Mouse (Mus musculus) olfactory bulb, adult 2 months (tissue): ENCODE results near the gene Morc1. TPM values are rescaled to one million over a fixed set of nuclear protein-coding genes. Genes with fewer than 3 reads are reported as not detected.

Source experiments
- H3K27ac ChIP-seq: fragments of 200-500 bp; 2 replicates; pipeline ENCODE4 v1.5.1; 2012; ENCODE audit warnings: low read depth, low read length; ENCODE audit not compliant: insufficient read depth
- H3K4me1 ChIP-seq: fragments of 200-500 bp; 2 replicates; pipeline ENCODE4 v1.6.1; 2012; ENCODE audit warnings: low read length; ENCODE audit not compliant: control insufficient read depth, insufficient read depth
- H3K4me3 ChIP-seq: fragments of 200-500 bp; 2 replicates; pipeline ENCODE4 v1.5.1; 2012; ENCODE audit warnings: mild to moderate bottlenecking, low read depth, low read length, moderate library complexity; ENCODE audit not compliant: insufficient read depth
- CTCF ChIP-seq: fragments of 200-500 bp; IDR thresholded peaks from 2 replicates; pipeline ENCODE4 v1.5.1; 2012; ENCODE audit warnings: low read depth, mild to moderate bottlenecking, low read length, moderate library complexity; ENCODE audit not compliant: insufficient read depth
- POLR2A ChIP-seq: fragments of 200-500 bp; IDR thresholded peaks from 2 replicates; pipeline ENCODE4 v1.6.1; 2012; ENCODE audit warnings: mild to moderate bottlenecking, low read depth, low read length, moderate library complexity; ENCODE audit not compliant: insufficient read depth
- WGBS: fragments of 180-500 bp; shearing (Covaris S2); methylation state at CpG from one replicate; pipeline ENCODE4 v1.1.7; 2018; 5-methylcytosine and 5-hydroxymethylcytosine counted together
- polyA plus RNA-seq: library from polyadenylated mRNA; stranded (reverse); fragments of >200 nt; gene quantifications from 2 replicates; pipeline ENCODE4 v1.2.4, GENCODE M21; 2012; ENCODE audit warnings: low replicate concordance; ENCODE audit not compliant: missing spikeins, insufficient read depth, insufficient read length

Morc1 gene
- polyA plus RNA-seq, 1 experiment: not detected

DNA sequence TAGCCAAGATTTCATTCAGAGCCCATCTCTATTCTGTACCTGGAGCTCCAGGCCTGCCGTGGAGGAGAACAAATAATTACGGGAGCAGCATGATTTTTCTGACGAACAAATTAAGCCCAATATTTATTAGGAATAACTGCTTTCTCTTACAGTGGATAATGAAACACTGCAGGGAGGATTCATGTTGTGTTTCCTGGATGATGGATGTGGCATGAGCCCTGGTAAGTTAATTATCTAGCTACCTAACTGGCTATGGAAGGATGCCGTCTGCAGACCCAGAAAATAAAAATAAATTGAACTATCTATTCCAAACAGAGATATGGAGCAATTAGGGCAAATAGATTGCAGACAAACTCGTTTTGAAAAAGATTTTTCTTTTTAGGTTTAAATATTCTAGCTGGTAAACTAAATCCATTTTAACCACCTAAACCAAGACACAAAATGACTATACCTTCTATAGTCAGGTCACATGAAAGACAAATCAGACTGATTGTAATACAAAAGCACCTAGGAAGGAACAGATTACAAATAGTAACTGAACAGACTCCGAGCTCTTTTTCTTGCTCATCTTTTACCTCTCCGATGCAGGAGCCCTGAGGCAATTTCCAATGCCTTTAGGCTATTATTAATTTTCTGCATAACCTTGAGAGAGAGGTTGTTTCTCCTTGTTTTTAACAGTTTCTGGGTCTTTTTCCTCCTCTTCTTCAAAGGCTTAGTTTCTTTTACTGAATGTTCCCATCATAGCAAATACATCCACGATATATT is 15.3 kb downstream of the Morc1 start:
- H3K27ac ChIP-seq: no peak overlapping the region
- H3K4me3 ChIP-seq: no peak overlapping the region
- 74% methylated on average over 8 of the region's 8 CpGs for WGBS
- TF ChIP-seq CTCF: no peak
- no peaks in the 10 kb centered on the region for H3K4me1 ChIP-seq

DNA sequence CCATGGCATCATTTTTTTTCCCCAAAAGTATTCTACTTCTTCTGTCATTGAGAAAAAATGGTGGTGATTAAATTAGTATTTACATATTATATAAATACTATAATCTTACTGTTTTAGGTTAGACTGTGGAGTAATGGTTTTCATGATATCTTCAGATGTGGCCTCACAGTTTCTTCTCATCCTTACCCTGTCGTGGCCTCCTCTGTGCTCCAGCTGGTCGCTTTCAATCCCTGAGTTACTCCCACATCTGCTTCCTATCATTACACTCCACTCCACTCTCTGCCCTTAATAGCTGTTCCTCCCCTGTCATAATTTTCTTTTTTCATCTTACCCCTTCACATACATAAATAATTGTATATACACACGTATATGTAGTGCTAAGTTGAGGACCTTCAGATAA is 22.2 kb downstream of the Morc1 start:
- Histone ChIP-seq H3K27ac (no peak overlapping the region), H3K4me3 (no peak overlapping the region), H3K4me1 (no peaks in the 10 kb centered on the region)
- TF ChIP-seq CTCF (no peak), POLR2A (no peak)
- WGBS: 85% methylated on average over 3 of the region's 3 CpGs

DNA sequence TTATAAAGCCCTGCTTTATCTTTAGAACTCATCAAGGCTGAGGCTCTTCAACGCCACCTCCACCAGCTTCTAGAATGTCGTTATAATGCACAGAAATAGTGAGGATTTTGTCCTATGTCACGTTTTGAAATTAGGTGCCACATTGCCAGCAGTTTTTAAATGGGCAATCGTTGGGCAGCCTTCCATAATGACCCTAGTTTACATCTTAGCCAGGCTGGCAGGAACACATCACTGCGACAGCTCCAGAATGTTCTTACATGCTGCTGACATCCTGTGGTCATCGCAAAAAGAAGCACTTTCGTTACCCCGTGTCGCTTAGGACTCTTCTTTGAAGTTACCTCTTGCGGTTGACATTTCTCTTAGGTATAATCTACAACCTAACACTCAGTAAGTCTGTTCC is 42.4 kb downstream of the Morc1 start:
- TF ChIP-seq POLR2A (no peak), CTCF (no peak)
- Histone ChIP-seq H3K27ac (no peak overlapping the region), H3K4me1 (no peaks in the 10 kb centered on the region), H3K4me3 (no peak overlapping the region)
- 83% methylated on average over 10 of the region's 10 CpGs for WGBS

DNA sequence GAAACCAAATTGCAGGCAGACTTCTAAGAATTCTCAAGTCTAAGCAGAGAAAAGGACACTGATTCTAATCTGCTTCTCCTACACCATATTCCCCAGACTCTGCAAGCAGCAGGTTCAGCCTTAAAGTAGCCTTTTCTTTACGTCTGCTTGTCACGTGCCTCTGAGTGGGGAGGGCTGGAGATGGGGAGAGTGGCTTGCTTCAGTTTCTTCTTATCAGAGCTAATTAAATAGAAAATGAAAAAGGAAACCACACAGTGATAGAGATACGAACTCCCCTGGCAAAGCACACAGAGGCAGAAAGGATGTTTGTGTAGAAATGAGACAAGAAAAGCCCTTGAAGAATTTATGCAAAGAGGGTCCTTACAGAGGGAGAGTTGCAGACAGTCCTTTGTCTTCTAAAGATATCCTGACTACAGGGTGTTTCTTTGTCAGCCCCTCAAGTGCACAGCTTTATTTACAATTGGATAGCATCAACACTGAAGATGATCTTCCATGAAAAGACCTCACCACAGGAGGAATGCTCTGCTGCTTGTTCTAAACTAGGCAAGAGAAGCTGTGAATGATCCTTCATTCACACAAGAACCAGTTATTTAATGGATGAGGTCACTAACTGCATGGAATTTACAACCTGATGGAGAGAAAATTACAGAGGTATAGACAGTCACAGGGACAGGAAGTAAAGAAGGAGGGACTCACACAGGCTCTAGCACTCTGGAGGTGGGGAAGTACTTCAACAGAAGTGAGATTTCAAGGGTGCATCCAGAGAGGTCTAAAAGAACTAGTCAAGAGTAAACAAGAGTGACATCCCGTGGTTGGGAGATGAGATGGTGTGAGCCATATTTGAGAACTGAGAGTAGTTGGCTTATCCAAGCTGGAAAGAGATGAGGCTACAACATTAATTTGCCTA is 44.1 kb downstream of the Morc1 start:
- Histone ChIP-seq H3K4me1 (no peaks in the 10 kb centered on the region), H3K4me3 (no peak overlapping the region), H3K27ac (no peak overlapping the region)
- WGBS: 40% methylated on average over 4 of the region's 4 CpGs
- TF ChIP-seq CTCF: no peak
- TF ChIP-seq POLR2A: no peak

DNA sequence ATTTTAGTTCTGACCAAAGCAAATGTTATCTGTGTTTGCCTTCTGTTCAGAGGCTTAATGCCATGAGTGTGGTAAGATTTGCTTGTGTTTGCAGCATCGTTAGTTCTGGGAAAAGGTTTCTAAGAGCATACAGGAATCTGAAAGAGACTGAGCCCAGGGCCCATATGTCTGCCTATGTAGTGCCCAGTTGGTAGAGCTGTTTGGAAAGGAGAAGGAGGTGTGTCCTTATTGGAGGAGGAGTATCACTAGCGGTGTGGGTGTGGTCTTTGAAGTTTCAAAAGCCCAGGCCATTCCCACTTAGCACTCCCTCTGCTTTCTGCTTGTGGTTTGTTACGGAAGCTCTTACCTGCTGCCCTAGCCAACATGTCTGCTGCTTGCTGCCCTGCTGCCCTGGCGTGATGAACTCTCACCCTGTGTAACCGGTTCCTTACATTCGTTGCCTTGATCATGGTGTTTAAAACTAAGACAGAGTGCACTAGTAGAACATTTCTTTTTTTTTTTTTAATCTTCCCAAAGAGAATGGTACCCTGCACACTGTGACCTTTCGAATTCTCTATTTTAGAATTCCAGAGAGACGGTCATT is 48.3 kb downstream of the Morc1 start:
- Histone ChIP-seq H3K4me1 (no peaks in the 10 kb centered on the region), H3K4me3 (no peak overlapping the region), H3K27ac (no peak overlapping the region)
- WGBS: 84% methylated on average over 8 of the region's 8 CpGs
- TF ChIP-seq POLR2A: no peak

DNA sequence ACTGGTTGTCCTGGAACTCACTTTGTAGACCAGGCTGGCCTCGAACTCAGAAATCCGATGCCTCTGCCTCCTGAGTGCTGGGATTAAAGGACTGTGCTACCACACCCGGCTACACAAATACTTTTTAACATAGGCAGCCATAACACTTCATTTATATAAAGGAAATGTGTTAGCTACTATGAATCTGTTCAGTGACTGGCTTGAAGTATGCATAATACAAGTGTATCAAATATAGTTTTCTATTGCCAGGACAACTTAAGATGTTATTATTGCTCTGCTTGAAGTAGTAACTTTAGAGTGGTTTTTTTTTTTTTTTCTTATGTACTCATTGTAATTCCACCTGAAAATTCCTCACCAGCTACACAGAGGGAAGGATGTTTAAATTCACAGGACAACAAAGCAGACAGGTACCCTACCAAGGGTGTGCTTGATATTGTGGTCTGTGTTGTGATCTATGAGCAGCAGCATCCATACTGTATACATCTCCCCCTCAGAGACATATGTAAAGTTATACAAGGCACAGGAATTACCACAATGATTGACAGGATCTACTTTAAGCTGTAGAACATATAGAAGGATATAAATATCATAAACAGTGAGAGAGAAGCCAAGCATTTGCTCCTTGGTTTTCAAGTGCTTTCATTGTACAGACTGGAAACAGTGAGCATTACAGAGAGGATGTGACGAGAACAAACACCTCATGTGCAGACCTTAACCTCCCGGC is 85.9 kb downstream of the Morc1 start:
- no peaks in the 10 kb centered on the region for H3K4me1 ChIP-seq
- 89% methylated on average over 5 of the region's 5 CpGs for WGBS
- H3K27ac ChIP-seq: no peak overlapping the region
- no peak overlapping the region for H3K4me3 ChIP-seq
- no peak for TF ChIP-seq CTCF
- no peak for TF ChIP-seq POLR2A

DNA sequence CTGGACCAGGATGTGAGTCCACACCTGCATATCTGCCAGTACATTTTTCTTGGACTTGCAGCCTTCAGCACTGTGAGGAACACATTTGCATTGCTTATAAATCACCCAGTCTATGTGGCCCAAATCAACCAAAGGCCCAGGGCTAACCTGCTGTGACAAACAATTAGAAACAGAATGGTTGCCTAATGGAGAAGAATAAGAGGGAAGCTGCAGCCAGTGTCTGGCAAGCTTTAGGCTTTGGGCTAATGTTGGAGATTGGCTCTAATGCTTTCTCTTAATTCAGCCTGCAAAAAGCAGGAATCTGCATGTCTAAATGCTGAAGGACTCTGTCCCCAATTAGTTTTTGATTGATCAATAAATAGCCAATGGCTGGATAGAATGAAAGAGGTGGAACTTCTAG is 88.5 kb downstream of the Morc1 start:
- Histone ChIP-seq H3K4me1 (no peaks in the 10 kb centered on the region), H3K27ac (no peak overlapping the region), H3K4me3 (no peak overlapping the region)
- TF ChIP-seq CTCF: no peak
- no peak for TF ChIP-seq POLR2A

DNA sequence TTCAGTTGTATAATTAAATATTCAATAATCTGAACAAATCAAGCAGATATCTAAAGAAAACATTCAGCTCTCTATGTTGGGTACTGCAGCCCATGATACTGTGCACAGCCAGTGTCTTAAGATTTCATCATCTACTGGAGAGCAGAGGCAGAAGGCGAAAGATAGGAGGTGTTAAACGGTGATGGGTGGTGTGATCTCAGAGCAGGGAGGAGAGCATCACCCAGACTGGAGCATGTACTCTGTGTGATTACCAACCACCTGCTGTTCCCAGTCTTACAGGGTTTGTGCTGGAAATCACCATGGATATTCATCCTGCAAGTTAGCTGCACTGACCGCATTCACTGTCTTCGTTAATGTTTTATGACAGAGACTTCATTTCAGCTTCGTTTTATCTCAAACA is 106.1 kb downstream of the Morc1 start:
- H3K4me1 ChIP-seq: no peaks in the 10 kb centered on the region
- no peak overlapping the region for H3K27ac ChIP-seq
- 88% methylated on average over 5 of the region's 5 CpGs for WGBS
- H3K4me3 ChIP-seq: no peak overlapping the region
- TF ChIP-seq POLR2A: no peak
- no peak for TF ChIP-seq CTCF
